Mouse (Mus musculus) liver, adult 2 months (tissue): ENCODE data around the gene Pcsk6.

Source experiments
- CTCF ChIP-seq: fragments of 200-500 bp; IDR thresholded peaks from 2 replicates; pipeline ENCODE4 v1.5.1; 2011; ENCODE audit warnings: low read depth, low read length, control low read depth
- POLR2A ChIP-seq: fragments of 200-500 bp; IDR thresholded peaks from 2 replicates; pipeline ENCODE4 v1.6.1; 2011; ENCODE audit warnings: low read length, control low read depth; ENCODE audit not compliant: insufficient read depth; ENCODE audit errors: extremely low read depth

DNA sequence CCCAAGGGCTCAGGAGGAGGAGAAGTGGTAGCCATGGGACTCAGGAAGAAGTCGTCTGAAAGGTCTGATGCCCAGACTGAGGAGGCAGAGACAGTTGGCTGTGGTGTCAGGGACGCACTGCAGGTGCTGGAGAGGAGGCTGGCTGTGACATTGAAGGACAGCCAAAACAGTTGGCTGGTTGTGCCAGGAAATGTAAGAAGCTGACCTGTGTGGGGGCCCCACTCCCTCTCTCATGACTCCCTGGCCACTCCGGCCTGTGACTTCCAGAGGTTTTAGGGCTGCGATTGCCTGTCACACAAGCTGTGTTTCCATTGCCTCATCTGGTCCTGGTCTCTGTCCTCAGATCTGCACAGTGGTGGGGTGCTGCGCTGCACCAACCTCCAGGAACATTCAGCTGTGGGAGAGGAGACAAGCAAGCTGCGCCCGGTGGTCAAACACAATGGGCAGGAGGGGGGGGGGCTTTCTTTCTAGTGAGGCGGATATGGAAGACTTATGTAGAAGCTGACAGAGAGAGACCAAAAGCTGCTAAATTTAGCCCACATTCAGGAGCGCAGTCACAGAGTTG is 30.8 kb downstream of the Pcsk6 start:
- TF ChIP-seq POLR2A, result no peak
- no peak for TF ChIP-seq CTCF
